Mouse (Mus musculus) stomach, postnatal 0 days (tissue): ENCODE results near the gene Nuak2.

Experiments used
- CTCF ChIP-seq: IDR thresholded peaks from 2 replicates; pipeline ENCODE4 v1.5.1; 2016; ENCODE audit warnings: antibody characterized with exemption, low read depth, mild to moderate bottlenecking, moderate library complexity
- EP300 ChIP-seq: optimal IDR thresholded peaks from 2 replicates; pipeline ENCODE3; 2016; ENCODE audit warnings: antibody characterized with exemption

- TF ChIP-seq EP300 (no peak), CTCF (peak; percentile 14; the same call in 1 of the 2 replicates)
These were observed 24.8 kb upstream of the Nuak2 start for GRCm38 (mm10) chr1:132290921-132291675.
